Mouse (Mus musculus) spleen, embryonic (tissue): ENCODE results near the gene Abce1.

Source experiments
- CTCF ChIA-PET: fragments of 350-600 bp; sonication (Branson Sonifier 250); formaldehyde crosslinking; loops from one replicate; lab custom pipeline; 2022; lab: Charles Lee

Abce1 gene

GRCm38 (mm10) chr8:79641119-79641518 lies 70.4 kb downstream of the Abce1 start:
- CTCF ChIA-PET = interaction anchor here (1.0 kb wide), 1 partner anchor 25 kb away, joined by 3 read pairs; no protein-coding TSS in a partner anchor

GRCm38 (mm10) chr8:79639586-79640451 lies 71.7 kb downstream of the Abce1 start, which contains the start of gene Otud4:
Gene Otud4, plus strand, starts transcription at chr8:79639618.
- CTCF ChIA-PET = no interaction called here

GRCm38 (mm10) chr8:79638707-79639549 lies 72.6 kb downstream of the Abce1 start:
- CTCF ChIA-PET = interaction anchor here (0.7 kb wide), 2 partner anchors 11 kb away, joined by 3 to 6 read pairs; no protein-coding TSS in a partner anchor

GRCm38 (mm10) chr8:79638001-79638706 lies 73.4 kb downstream of the Abce1 start:
- CTCF ChIA-PET = interaction anchor here (0.6 to 0.7 kb wide), 3 partner anchors 10 to 12 kb away, joined by 3 to 6 read pairs (median 3); no protein-coding TSS in a partner anchor

GRCm38 (mm10) chr8:79637237-79637636 lies 74.3 kb downstream of the Abce1 start:
- CTCF ChIA-PET = no interaction called here

- CTCF ChIA-PET = interaction anchor here (0.5 kb wide), 1 partner anchor 28 kb away, joined by 7 read pairs; no protein-coding TSS in a partner anchor
Observed at GRCm38 (mm10) chr8:79636151-79636550, 75.4 kb downstream of the Abce1 start.

GRCm38 (mm10) chr8:79635491-79635890 lies 76.0 kb downstream of the Abce1 start:
- CTCF ChIA-PET = no interaction called here
